Mouse (Mus musculus) urinary bladder, postnatal 36 days (tissue): ENCODE results near the gene Dcaf8.

ENCODE experiments used
- DNase-seq, 2 experiments: peaks; one replicate each; pipeline ENCODE4 v3.0.0; 2022; ENCODE audit warnings: low spot score in 2 of 2, mixed read lengths in 1 of 2

Dcaf8 gene

DNA sequence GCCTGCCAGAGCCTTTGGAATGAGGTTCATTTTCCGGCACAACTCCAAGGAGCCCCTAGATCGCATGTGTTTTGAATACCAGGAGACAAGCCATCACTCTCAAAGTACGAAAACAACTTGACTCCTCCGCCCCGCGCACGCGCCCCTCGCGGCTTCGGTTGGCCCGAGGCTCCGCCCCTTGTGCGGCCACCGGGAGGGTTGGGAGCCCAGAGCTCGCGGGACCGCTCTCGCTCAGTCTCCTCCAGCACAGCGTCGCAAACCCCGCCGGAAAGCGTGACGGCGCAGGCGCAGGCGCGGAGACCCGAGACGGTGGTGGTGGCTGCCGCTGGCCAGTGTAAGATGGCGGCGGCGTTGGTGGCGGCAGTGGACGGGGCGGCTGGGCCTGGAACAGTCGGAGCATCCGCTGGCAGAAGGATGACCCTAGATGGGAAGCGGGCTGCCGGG, at the start of gene Dcaf8:
Gene Dcaf8 (plus strand): TSS at position 250 of the 444 bp plus-strand sequence.
- peak; percentile 94 to 98 for DNase-seq

DNA sequence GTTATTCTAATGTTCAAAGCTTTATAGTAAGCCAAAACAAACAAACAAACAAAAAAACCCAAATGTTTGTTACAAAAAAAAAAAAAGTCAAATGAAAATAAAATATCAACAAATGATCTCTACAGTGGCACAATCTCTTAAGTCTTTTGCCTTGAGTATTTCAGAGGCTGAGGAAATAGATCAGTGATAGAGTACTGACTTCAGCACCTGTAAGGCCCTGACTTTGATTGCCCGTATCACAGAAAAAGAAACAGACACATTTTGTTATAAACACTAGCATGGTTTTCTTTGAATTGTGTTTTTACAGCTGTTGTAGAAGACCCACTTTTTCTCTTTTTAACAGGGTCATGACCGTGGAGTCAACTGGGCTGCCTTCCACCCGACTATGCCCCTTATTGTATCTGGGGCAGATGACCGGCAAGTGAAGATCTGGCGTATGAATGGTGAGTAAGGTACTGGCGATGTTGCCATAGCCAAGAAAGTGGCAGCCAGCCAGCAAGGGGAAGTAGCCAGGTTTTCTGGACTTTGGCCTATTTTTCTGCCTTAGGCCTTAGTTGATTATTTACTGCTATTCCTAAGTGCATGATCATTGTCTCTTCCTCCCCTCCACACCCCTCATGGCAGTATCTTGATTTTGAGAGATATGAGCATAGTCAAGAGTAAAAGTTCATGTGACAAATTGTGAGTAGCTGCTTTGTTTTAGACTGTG, 48.4 kb upstream of the Dcaf8 start:
- DNase-seq: no peak

- no peak for DNase-seq
Observed at GRCm38 (mm10) chr1:172103619-172104018, 44.3 kb upstream of the Dcaf8 start.

- no peak for DNase-seq
Observed at GRCm38 (mm10) chr1:172105101-172105500, 42.8 kb upstream of the Dcaf8 start.

GRCm38 (mm10) chr1:172107777-172108477, 40.0 kb upstream of the Dcaf8 start:
- DNase-seq: no peak

GRCm38 (mm10) chr1:172116948-172117347, 30.9 kb upstream of the Dcaf8 start:
- no peak for DNase-seq

- no peak for DNase-seq
Observed at GRCm38 (mm10) chr1:172119100-172119499, 28.8 kb upstream of the Dcaf8 start.

- DNase-seq: peak in 1 of 2 experiments; percentile 15
Observed at GRCm38 (mm10) chr1:172119720-172120119, 28.2 kb upstream of the Dcaf8 start.

GRCm38 (mm10) chr1:172122671-172123070, 25.2 kb upstream of the Dcaf8 start:
- no peak for DNase-seq

DNA sequence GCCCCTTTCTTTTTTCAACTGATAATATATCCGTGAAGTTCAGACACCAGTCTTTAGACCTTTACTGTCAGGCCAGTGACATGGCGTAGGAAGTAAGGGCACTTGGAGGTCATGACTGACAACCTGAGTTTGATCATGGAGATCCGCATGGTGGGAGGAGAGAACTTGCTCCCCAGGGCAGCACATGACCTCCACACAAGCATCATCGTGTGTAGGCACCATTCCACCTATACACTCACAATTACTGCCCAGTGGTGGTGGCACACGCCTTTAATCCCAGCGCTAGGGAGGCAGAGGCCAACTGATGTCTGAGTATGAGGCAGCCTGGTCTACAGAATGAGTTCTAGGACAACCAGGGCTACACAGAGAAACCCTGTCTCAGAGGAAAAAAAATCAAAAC, 23.3 kb upstream of the Dcaf8 start:
- DNase-seq: no peak

- peak; percentile 48 to 71 for DNase-seq
Observed at GRCm38 (mm10) chr1:172126376-172127347, 21.2 kb upstream of the Dcaf8 start, which contains the start of gene Pex19. TSS of gene Pex19 (plus strand) at chr1:172126755.

GRCm38 (mm10) chr1:172127487-172127886, 20.4 kb upstream of the Dcaf8 start:
- DNase-seq: peak in 1 of 2 experiments; percentile 44

GRCm38 (mm10) chr1:172128563-172128962, 19.3 kb upstream of the Dcaf8 start:
- no peak for DNase-seq

- DNase-seq: no peak
Observed at GRCm38 (mm10) chr1:172129108-172129507, 18.8 kb upstream of the Dcaf8 start.

- no peak for DNase-seq
Observed at GRCm38 (mm10) chr1:172129780-172130179, 18.1 kb upstream of the Dcaf8 start.

DNA sequence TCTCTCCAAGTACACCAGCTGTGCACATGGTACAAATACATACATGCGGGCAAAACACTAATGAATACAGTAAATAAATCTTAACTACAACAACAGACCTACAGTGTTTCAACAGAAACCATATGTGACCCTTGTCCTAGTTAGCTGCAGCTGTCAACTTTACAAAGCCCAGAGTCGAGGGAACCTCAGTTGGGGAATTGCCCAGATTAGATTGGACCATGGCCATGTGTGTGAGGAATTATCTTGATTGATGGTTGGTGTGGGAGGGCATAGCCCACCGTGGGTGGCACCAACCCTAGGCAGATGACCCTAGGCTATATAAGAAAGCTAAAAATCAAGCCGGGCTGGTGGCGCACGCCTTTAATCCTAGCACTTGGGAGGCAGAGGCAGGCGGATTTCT, 15.6 kb upstream of the Dcaf8 start:
- DNase-seq: peak in 1 of 2 experiments; percentile 11

- DNase-seq: no peak
Observed at GRCm38 (mm10) chr1:172133535-172133934, 14.3 kb upstream of the Dcaf8 start.

DNA sequence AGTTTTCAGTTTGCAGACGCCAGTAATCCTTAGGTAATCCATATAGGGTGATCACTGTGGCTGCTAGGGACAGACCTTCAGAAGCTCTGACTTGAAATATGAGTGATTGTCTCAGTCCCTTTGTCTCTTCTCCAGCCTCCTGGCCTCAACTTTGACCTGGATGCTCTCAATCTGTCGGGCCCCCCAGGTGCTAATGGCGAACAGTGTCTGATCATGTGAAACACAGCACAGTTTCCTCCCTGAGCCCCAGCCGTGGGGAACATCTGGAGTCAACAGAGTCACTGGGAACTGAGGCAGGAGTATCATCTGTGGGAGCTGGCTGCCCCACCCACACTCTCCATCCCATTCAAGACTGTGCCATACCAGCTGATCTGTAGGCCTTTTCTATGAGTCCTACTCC, 13.8 kb upstream of the Dcaf8 start:
- no peak for DNase-seq

- no peak for DNase-seq
Observed at GRCm38 (mm10) chr1:172140160-172140559, 7.7 kb upstream of the Dcaf8 start.

DNA sequence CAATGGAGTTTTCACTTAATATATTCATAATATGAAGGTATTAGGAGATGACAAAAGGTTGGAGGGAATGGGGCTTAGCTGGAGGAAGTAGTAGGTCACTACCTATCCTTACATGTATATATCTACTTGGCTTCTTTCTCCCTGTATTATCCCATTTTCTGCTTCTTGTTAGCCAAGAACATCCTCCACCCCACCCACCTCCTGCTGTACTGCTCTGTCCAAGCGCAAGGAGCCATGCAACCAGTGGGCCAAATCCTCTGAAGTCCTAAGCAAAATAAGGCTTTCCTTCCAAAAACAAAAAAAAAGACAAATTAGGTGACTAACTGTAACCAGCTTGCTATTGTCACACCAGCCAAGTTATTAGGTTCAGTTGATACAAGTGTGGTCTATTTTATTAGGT, 7.1 kb upstream of the Dcaf8 start:
- DNase-seq: no peak

GRCm38 (mm10) chr1:172141529-172141928, 6.4 kb upstream of the Dcaf8 start:
- no peak for DNase-seq

DNA sequence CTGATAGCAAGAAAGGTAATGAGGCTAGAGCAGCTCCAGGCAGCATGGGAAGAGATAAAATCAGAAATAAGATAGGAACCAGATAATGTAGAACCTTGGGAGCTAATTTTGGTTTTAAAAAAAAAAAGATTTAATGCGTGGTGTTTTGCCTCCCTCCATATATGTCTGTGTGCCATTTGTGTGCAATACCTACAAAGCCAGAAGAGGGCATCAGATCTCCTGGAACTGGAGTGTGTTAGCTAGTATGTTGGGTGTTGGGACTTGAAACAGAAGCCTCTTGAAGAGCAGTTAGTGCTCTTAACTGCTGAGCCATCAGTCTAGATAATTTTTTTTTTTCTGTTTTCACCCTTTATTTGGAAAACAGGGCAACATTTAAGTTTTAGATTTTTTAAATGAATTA, 4.3 kb upstream of the Dcaf8 start:
- peak in 1 of 2 experiments; percentile 34 for DNase-seq
